Mouse (Mus musculus) neural tube, embryonic 14.5 days (tissue): ENCODE measurements around the gene Ltc4s. TPM values are rescaled to one million over a fixed set of nuclear protein-coding genes. Genes with fewer than 3 reads are reported as not detected.

Experiments used
- microRNA-seq: library from miRNA; unstranded; fragments of <30 nt; microRNA quantifications from one replicate; pipeline ENCODE4, GENCODE M21; 2016
- polyA plus RNA-seq: library from polyadenylated mRNA; unstranded; fragments of >200 nt; fragmentation: Nextera tagmentation; extraction: Ambion mirVana; gene quantifications from 2 replicates; pipeline ENCODE4 v1.2.1, GENCODE M21; 2014

Gene Ltc4s
- polyA plus RNA-seq, 1 experiment from 2014 or later = 1.3 TPM

Small RNA genes within 50 kb of the gene (microRNA-seq; reads per million reads assigned to microRNA genes)
- gene Mir6919 = 0.85 reads per million

Other genes starting within 250 kb of the Ltc4s start
- gene Rnf130, start 213.3 kb downstream of the Ltc4s start, polyA plus RNA-seq = 64.4 and 71.3 TPM in 2 replicates
- 30.3 and 42.5 TPM in 2 replicates for gene Tbc1d9b, start 107.2 kb downstream of the Ltc4s start, polyA plus RNA-seq
- gene Mrnip, start 64.2 kb downstream of the Ltc4s start, polyA plus RNA-seq = 38.1 and 48.3 TPM in 2 replicates
- gene Sqstm1, start 27.8 kb downstream of the Ltc4s start, polyA plus RNA-seq = 377 and 383 TPM in 2 replicates
- gene Mgat4b, start 27.7 kb downstream of the Ltc4s start, polyA plus RNA-seq = 52.0 and 53.6 TPM in 2 replicates
- 3.5 and 4.4 TPM in 2 replicates for gene Maml1, start 53.7 kb upstream of the Ltc4s start, polyA plus RNA-seq
- 205 and 227 TPM in 2 replicates for gene Canx, start 87.1 kb upstream of the Ltc4s start, polyA plus RNA-seq
- gene Cby3, start 115.8 kb upstream of the Ltc4s start, polyA plus RNA-seq = 0.81 and 0.92 TPM in 2 replicates
- gene Hnrnph1, start 138.4 kb upstream of the Ltc4s start, polyA plus RNA-seq = 441 and 486 TPM in 2 replicates
- 25.6 and 31.9 TPM in 2 replicates for gene Rufy1, start 192.5 kb upstream of the Ltc4s start, polyA plus RNA-seq